Mouse (Mus musculus) cerebellum, adult 2 months (tissue): ENCODE data around the gene Tnfaip1.

Experiments
- CTCF ChIP-seq: fragments of 200-500 bp; IDR thresholded peaks from 2 replicates; pipeline ENCODE4 v1.5.1; 2011; ENCODE audit warnings: low read depth, mild to moderate bottlenecking, control low read depth, low read length, moderate library complexity, borderline replicate concordance; ENCODE audit not compliant: insufficient read depth
- POLR2A ChIP-seq: fragments of 200-500 bp; IDR thresholded peaks from 2 replicates; pipeline ENCODE4 v1.6.1; 2011; ENCODE audit warnings: low read length, control low read depth, borderline replicate concordance; ENCODE audit not compliant: insufficient read depth

- TF ChIP-seq CTCF (no peak), POLR2A (no peak)
These were observed 604 bp downstream of the Tnfaip1 start for GRCm38 (mm10) chr11:78535376-78536079.
